Mouse (Mus musculus): ENCODE data around the gene Ripor2. TPM values are rescaled to one million over a fixed set of nuclear protein-coding genes. Genes with fewer than 3 reads are reported as not detected.

The Ripor2 gene
- total and polyA plus RNA-seq, 3 experiments, result 8.6 to 10.9 (median 9.3) TPM

DNA sequence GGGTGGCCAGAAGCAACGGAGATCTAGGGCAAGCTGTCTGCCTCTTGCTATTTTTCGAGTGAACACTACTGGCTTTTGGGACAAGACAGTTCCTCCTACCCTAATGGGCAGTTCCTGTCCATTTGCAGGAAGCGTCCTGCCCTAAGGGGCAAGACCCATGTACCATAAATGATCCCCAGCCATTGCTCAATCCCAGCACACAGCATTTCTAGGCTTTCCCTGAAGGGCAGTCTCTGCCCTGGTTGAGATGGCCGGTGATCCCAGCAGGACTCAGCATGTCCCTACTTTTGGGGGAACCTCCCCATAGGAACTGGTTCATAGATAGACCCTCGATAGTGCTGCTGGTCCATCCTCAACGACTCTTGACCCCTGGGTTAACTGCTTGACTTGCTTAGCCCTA is 31.0 kb downstream of the Ripor2 start:
- dilution Hi-C loops (cut with MboI; ENCODE audit: extremely low pct_ligation_motif_present, extremely low pct_unique_long_range_greater_than_20kb, low sequenced_read_pairs), result no loop called here
- H3K4me3 ChIP-seq (replicated peaks in 1 of 3; ENCODE audit: low read depth in 2 of 3, low read length in 2 of 3, poor library complexity in 1 of 3), result no peak overlapping the region
- H3K4me1 ChIP-seq (ENCODE audit: control insufficient read depth in 1 of 2, insufficient read depth in 2 of 2), result peaks cover 19 to 90% of the 10 kb centered on the region in 2 experiments
- H3K27ac ChIP-seq (ENCODE audit: insufficient read depth, low read depth), result peak overlapping the region; percentile 39; the same call in 1 of the 2 replicates
- 0 out of 2 replicates have a peak overlapping the region, but pooled peaks have one; percentile 42 for H3K4me2 ChIP-seq (ENCODE audit: insufficient read depth, low read depth, poor library complexity, severe bottlenecking)
- no peaks in the 10 kb centered on the region for H3K79me2 ChIP-seq (replicated peaks; ENCODE audit: control insufficient read depth, extremely low read depth, insufficient read depth, poor library complexity, severe bottlenecking)
- H3K9ac ChIP-seq (ENCODE audit: insufficient read depth, low read depth), result no peak overlapping the region
- TF ChIP-seq GABPA (IDR thresholded peaks at IDR 0.05; ENCODE audit: insufficient replicate concordance, low read depth, low read length) (no peak), ELF1 (IDR thresholded peaks at IDR 0.05; ENCODE audit: low read depth, low read length) (no peak), ETS1 (conservative IDR thresholded peaks at IDR 0.05; ENCODE audit: low read depth, low read length) (no peak), TBP (conservative IDR thresholded peaks at IDR 0.05; ENCODE audit: low read depth, low read length) (no peak), CHD1 (IDR thresholded peaks at IDR 0.05; ENCODE audit: low read depth, low read length) (no peak), MEF2A (IDR thresholded peaks at IDR 0.05; ENCODE audit: borderline replicate concordance, low read depth, low read length) (no peak), TCF12 (IDR thresholded peaks at IDR 0.05; ENCODE audit: low read depth, low read length) (no peak), RAD21 (IDR thresholded peaks at IDR 0.05; ENCODE audit: low read depth, low read length) (no peak), ZKSCAN1 (IDR thresholded peaks at IDR 0.05; ENCODE audit: borderline replicate concordance, low read depth, low read length) (no peak), MAX (IDR thresholded peaks at IDR 0.05; ENCODE audit: low read length) (no peak), ZC3H11A (IDR thresholded peaks at IDR 0.05; ENCODE audit: low read depth, low read length) (no peak)
- H3K9me3 ChIP-seq (replicated peaks; ENCODE audit: low read length), result peaks cover 3% of the 10 kb centered on the region
- no peak for DNase-seq (ENCODE audit: extremely low read depth)
- H3K36me3 ChIP-seq (replicated peaks in 1 of 2; ENCODE audit: control insufficient read depth in 1 of 2, insufficient read depth in 1 of 2, low read length in 1 of 2), result peaks cover 0 to 39% of the 10 kb centered on the region in 2 experiments
- no peaks in the 10 kb centered on the region for H3K27me3 ChIP-seq (replicated peaks)
- in situ Hi-C loops (cut with MboI; ENCODE audit: low pct_ligation_motif_present, low pct_unique_long_range_greater_than_20kb, low sequenced_read_pairs), result no loop called here

- Histone ChIP-seq H3K4me2 (ENCODE audit: insufficient read depth, low read depth, poor library complexity, severe bottlenecking) (0 out of 2 replicates have a peak overlapping the region, but pooled peaks have one; percentile 42), H3K4me3 (replicated peaks in 1 of 3; ENCODE audit: low read depth in 2 of 3, low read length in 2 of 3, poor library complexity in 1 of 3) (no peak overlapping the region), H3K36me3 (replicated peaks in 1 of 2; ENCODE audit: control insufficient read depth in 1 of 2, insufficient read depth in 1 of 2, low read length in 1 of 2) (peaks cover 0 to 43% of the 10 kb centered on the region in 2 experiments), H3K27me3 (replicated peaks) (no peaks in the 10 kb centered on the region), H3K27ac (ENCODE audit: insufficient read depth, low read depth) (peak overlapping the region; percentile 39; the same call in 1 of the 2 replicates), H3K4me1 (ENCODE audit: control insufficient read depth in 1 of 2, insufficient read depth in 2 of 2) (peaks cover 19 to 89% of the 10 kb centered on the region in 2 experiments), H3K79me2 (replicated peaks; ENCODE audit: control insufficient read depth, extremely low read depth, insufficient read depth, poor library complexity, severe bottlenecking) (no peaks in the 10 kb centered on the region), H3K9ac (ENCODE audit: insufficient read depth, low read depth) (no peak overlapping the region), H3K9me3 (replicated peaks; ENCODE audit: low read length) (peaks cover 3% of the 10 kb centered on the region)
- dilution Hi-C loops (cut with MboI; ENCODE audit: extremely low pct_ligation_motif_present, extremely low pct_unique_long_range_greater_than_20kb, low sequenced_read_pairs), result no loop called here
- peak; percentile 86 for DNase-seq (ENCODE audit: extremely low read depth)
- in situ Hi-C loops (cut with MboI; ENCODE audit: low pct_ligation_motif_present, low pct_unique_long_range_greater_than_20kb, low sequenced_read_pairs), result no loop called here
- no peak for TF ChIP-seq CTCF (conservative IDR thresholded peaks at IDR 0.05 in 1 of 2, IDR thresholded peaks at IDR 0.05 in 1 of 2; ENCODE audit: low read depth in 2 of 2, low read length in 2 of 2)
- no peak for TF ChIP-seq CHD2 (IDR thresholded peaks at IDR 0.05; ENCODE audit: low read length)
- no peak for TF ChIP-seq ZNF384 (IDR thresholded peaks at IDR 0.05; ENCODE audit: low read depth, low read length)
- no peak; the same call in 1 of the 2 replicates for TF ChIP-seq RAD21 (IDR thresholded peaks at IDR 0.05; ENCODE audit: low read depth, low read length)
- no peak for TF ChIP-seq ZMIZ1 (IDR thresholded peaks at IDR 0.05; ENCODE audit: low read depth, low read length)
- no peak for TF ChIP-seq KAT2A (IDR thresholded peaks at IDR 0.05; ENCODE audit: insufficient replicate concordance, low read length)
- no peak for TF ChIP-seq MAX (IDR thresholded peaks at IDR 0.05; ENCODE audit: low read length)
- no peak for TF ChIP-seq CHD1 (IDR thresholded peaks at IDR 0.05; ENCODE audit: low read depth, low read length)
- no peak for TF ChIP-seq NRF1 (IDR thresholded peaks at IDR 0.05; ENCODE audit: low read depth, low read length)
- peak; percentile 96 for TF ChIP-seq BHLHE40 (IDR thresholded peaks at IDR 0.05; ENCODE audit: low read depth, low read length)
- peak; percentile 91 for TF ChIP-seq MEF2A (IDR thresholded peaks at IDR 0.05; ENCODE audit: borderline replicate concordance, low read depth, low read length)
- TF ChIP-seq NELFE (IDR thresholded peaks at IDR 0.05; ENCODE audit: low read depth, low read length), result no peak
- 0 out of 2 replicates have a peak, but pooled peaks have one; percentile 43 for TF ChIP-seq MAFK (IDR thresholded peaks at IDR 0.05; ENCODE audit: insufficient replicate concordance, low read length)
- TF ChIP-seq MYC (IDR thresholded peaks at IDR 0.05; ENCODE audit: low read depth, low read length), result no peak
- TF ChIP-seq IRF4 (IDR thresholded peaks at IDR 0.05; ENCODE audit: low read depth, low read length), result peak; percentile 64; the same call in 1 of the 2 replicates
- no peak for TF ChIP-seq POLR2AphosphoS2 (IDR thresholded peaks at IDR 0.05; ENCODE audit: low read depth, low read length)
- TF ChIP-seq JUND (conservative IDR thresholded peaks at IDR 0.05; ENCODE audit: low read depth, low read length), result peak; percentile 8; the same call in 1 of the 2 replicates
- no peak for TF ChIP-seq E2F4 (IDR thresholded peaks at IDR 0.05; ENCODE audit: insufficient replicate concordance, low read depth, low read length)
- peak; percentile 75 for TF ChIP-seq USF1 (IDR thresholded peaks at IDR 0.05; ENCODE audit: low read depth, low read length)
- TF ChIP-seq ZC3H11A (IDR thresholded peaks at IDR 0.05; ENCODE audit: low read depth, low read length), result no peak
- TF ChIP-seq USF2 (conservative IDR thresholded peaks at IDR 0.05; ENCODE audit: low read depth, low read length), result peak; percentile 67
- TF ChIP-seq UBTF (IDR thresholded peaks at IDR 0.05; ENCODE audit: low read depth, low read length), result no peak
- TF ChIP-seq JUN (IDR thresholded peaks at IDR 0.05; ENCODE audit: insufficient read depth, low read depth, low read length), result no peak
- peak; percentile 48 for TF ChIP-seq ETS1 (conservative IDR thresholded peaks at IDR 0.05; ENCODE audit: low read depth, low read length)
- TF ChIP-seq GABPA (IDR thresholded peaks at IDR 0.05; ENCODE audit: insufficient replicate concordance, low read depth, low read length), result no peak
- no peak for TF ChIP-seq HCFC1 (IDR thresholded peaks at IDR 0.05; ENCODE audit: low read depth, low read length)
- TF ChIP-seq POLR2A (IDR thresholded peaks at IDR 0.05; ENCODE audit: low read depth, low read length), result no peak
Measured at GRCm38 (mm10) chr13:24613433-24613832, 31.4 kb downstream of the Ripor2 start.
